Mouse (Mus musculus) stomach, postnatal 0 days (tissue): ENCODE results near the gene Cntn3.

Source experiments
- CTCF ChIP-seq: IDR thresholded peaks from 2 replicates; pipeline ENCODE4 v1.5.1; 2016; ENCODE audit warnings: antibody characterized with exemption, low read depth, mild to moderate bottlenecking, moderate library complexity
- EP300 ChIP-seq: optimal IDR thresholded peaks from 2 replicates; pipeline ENCODE3; 2016; ENCODE audit warnings: antibody characterized with exemption

DNA sequence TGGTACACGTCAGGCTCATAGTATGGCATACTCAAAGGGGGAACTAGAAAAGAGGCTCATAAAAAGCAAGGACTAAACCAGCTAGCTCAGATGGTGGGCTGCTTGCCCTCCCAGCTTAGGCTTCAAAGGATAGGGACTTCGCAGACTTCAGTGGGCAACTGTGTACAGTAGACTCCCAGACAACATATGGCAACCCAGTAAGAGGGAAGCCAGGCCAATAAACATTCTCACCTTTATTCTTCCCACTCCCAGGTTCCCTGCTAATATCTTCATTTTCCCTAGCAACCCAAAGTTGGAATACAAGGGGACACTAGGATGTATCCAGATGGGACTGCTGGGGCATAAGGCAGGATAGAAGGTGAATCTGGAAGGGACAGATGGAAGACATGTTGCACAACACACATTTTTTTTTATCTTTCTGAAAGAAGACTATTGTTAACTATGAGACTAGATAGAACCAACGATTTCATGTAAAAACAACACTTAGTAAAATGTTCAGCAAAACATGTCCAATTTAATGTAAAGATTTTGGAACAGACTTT is 209.5 kb downstream of the Cntn3 start:
- TF ChIP-seq CTCF (no peak), EP300 (no peak)
